Mouse (Mus musculus) hindbrain, embryonic 10.5 days (tissue): ENCODE data around the gene Rnase11. TPM values are rescaled to one million over a fixed set of nuclear protein-coding genes. Genes with fewer than 3 reads are reported as not detected.
"Not testable (repeated sequence)": the region's sequence is repeated elsewhere in the genome, so short reads cannot be mapped to it uniquely, and the experiment has no call there.

Experiments
- DNase-seq: peaks from one replicate; pipeline ENCODE4 v3.0.0-alpha.2; 2017; ENCODE audit warnings: low spot score
- H3K27ac ChIP-seq: fragments of 300-500 bp; sonication (generic); 2 replicates; pipeline ENCODE4 v1.5.1; 2016; ENCODE audit warnings: mild to moderate bottlenecking, moderate library complexity
- H3K27me3 ChIP-seq: fragments of 300-500 bp; sonication (generic); 2 replicates; pipeline ENCODE4 v1.6.1; 2016; ENCODE audit warnings: mild to moderate bottlenecking; ENCODE audit not compliant: poor library complexity, insufficient read depth, severe bottlenecking
- H3K36me3 ChIP-seq: fragments of 300-500 bp; sonication (generic); 2 replicates; pipeline ENCODE4 v1.6.1; 2016; ENCODE audit warnings: mild to moderate bottlenecking, moderate library complexity
- H3K4me1 ChIP-seq: fragments of 300-500 bp; sonication (generic); replicated peaks from 2 replicates; pipeline ENCODE4 v1.6.1; 2016; ENCODE audit warnings: mild to moderate bottlenecking
- H3K4me3 ChIP-seq: fragments of 300-500 bp; sonication (generic); 2 replicates; pipeline ENCODE4 v1.5.1; 2016; ENCODE audit warnings: mild to moderate bottlenecking, moderate library complexity
- H3K9me3 ChIP-seq: fragments of 300-500 bp; sonication (generic); 2 replicates; pipeline ENCODE4 v1.6.1; 2016; ENCODE audit warnings: mild to moderate bottlenecking, moderate library complexity
- WGBS: fragments of 180-500 bp; shearing (Covaris S2); methylation state at CpG from one replicate; pipeline ENCODE4 v1.1.7; 2016; 5-methylcytosine and 5-hydroxymethylcytosine counted together
- polyA plus RNA-seq: library from polyadenylated mRNA; unstranded; fragments of >200 nt; fragmentation: Nextera tagmentation; extraction: Ambion mirVana; gene quantifications from 2 replicates; pipeline ENCODE4 v1.2.1, GENCODE M21; 2016

Rnase11 gene
- polyA plus RNA-seq = not detected in 2 replicates

DNA sequence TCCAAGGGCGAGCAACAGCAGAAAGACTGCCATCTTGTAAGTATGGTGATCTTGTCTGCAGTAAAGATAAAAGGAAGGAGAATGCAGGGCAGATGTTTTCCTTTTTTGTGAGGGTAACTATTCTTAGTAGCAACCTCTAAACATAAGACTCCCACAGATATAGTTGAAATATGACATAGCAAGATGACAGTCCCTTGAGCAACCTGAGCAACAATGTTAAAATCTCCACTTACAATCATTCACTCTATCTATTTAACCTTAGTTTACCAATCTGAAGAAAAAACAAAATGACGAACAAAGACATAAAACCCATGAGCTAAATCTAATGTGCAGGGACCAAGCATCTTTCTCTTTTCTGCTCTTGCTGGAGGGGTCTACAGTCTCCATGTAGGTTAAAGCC lies at the start of gene Rnase11:
TSS of gene Rnase11 (minus strand) at position 101 of the 400 bp plus-strand sequence.
- WGBS = 80% methylated on average over 2 of the region's 2 CpGs
- no peak for DNase-seq
- peaks cover 15% of the 10 kb centered on the region for H3K4me1 ChIP-seq
- no peaks in the 10 kb centered on the region for H3K9me3 ChIP-seq
- no peak within 1 kb of the TSS for H3K27ac ChIP-seq
- H3K27me3 ChIP-seq = no peaks in the 10 kb centered on the region
- no peaks in the 10 kb centered on the region for H3K36me3 ChIP-seq
- no peak within 1 kb of the TSS for H3K4me3 ChIP-seq

DNA sequence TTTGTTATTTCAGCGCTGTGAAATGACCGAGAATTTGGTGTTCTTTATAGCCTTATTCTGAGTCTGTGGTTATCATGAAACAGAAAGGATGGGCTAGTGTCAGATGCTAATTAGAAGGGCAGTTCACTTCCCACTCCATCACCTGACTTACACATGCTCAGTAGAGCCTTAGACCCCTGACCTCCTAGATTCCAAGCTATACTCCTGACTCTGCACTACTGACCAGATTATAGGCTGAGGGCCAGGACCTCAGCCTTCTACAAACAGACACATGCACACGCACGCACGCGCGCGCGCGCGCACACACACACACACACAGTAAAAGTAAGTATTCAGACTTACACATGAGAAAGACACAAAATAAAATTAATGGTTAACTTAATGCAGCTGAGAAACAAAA lies 49.0 kb upstream of the Rnase11 start:
- H3K27me3 ChIP-seq = no peaks in the 10 kb centered on the region
- 93% methylated on average over 11 of the region's 11 CpGs for WGBS
- no peak overlapping the region for H3K27ac ChIP-seq
- DNase-seq = no peak
- H3K4me3 ChIP-seq = no peak overlapping the region
- no peaks in the 10 kb centered on the region for H3K9me3 ChIP-seq
- H3K4me1 ChIP-seq = no peaks in the 10 kb centered on the region
- H3K36me3 ChIP-seq = no peaks in the 10 kb centered on the region

DNA sequence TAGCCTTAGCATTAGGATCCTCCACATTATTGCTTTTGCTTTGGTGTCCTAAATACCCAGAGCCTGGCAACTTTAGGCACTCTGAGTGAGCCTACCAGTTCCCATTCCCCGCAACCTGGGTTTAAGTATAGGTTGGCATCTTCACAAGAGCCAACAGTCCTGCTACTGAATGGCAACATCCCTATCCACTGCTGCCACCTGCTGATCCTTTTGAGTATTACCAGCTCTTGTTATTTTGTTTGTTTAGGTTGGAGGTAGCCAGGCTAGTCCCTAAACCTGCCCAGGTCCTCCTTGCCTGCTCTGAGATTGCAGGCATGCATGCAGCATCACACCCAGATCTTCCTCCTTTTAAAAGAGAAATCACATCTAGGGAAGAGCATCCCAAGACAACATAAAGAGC lies 48.3 kb upstream of the Rnase11 start:
- H3K4me1 ChIP-seq, H3K4me3 ChIP-seq, H3K27ac ChIP-seq, H3K27me3 ChIP-seq, H3K36me3 ChIP-seq, H3K9me3 ChIP-seq: not testable (repeated sequence)
- DNase-seq = peak; percentile 31
- 41% methylated on average over 1 of the region's 1 CpGs for WGBS

DNA sequence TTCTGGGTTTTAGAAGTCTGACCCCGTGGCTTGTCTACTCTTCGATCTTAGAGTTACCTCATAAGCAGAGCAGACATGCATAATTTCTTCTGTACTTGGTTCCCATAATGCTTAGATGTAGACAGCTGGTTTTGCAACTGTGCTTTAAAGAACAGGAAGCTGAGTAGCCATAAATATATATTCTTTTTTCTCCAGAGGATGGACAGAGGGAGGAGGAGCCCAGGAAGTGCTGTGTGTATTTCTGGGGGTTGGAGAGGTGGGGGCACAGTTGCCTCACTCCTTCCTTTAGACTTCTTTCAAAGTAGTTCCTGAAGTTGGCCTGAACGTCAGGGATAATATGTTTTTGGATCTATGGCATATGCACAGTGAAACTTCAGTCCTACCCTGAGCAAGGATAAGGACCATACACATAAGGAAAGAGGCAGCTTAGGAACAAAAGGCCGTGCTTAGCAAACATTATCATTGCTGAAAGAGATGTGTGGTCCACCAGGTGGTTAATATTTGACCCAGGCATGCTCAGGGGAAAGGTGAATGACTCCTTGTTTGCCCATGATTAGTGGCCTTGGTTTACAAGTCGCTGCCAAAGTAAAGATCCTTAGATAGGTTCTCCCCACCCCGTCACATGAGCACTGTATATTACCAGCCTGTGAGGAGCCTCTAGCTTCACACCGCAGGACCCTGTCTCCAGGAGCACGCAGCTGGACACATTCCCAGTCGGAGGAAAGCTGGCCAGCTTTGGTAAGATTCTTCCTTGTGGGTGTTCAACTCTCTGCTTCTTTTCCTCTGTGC lies 46.0 kb upstream of the Rnase11 start:
- peaks cover 5% of the 10 kb centered on the region; the same call in 1 of the 2 replicates for H3K27me3 ChIP-seq
- H3K4me1 ChIP-seq = peaks cover 4% of the 10 kb centered on the region; the same call in 1 of the 2 replicates
- WGBS = 78% methylated on average over 9 of the region's 9 CpGs
- H3K27ac ChIP-seq = no peak overlapping the region
- H3K4me3 ChIP-seq = no peak overlapping the region
- DNase-seq = no peak
- no peaks in the 10 kb centered on the region for H3K36me3 ChIP-seq
- no peaks in the 10 kb centered on the region for H3K9me3 ChIP-seq

DNA sequence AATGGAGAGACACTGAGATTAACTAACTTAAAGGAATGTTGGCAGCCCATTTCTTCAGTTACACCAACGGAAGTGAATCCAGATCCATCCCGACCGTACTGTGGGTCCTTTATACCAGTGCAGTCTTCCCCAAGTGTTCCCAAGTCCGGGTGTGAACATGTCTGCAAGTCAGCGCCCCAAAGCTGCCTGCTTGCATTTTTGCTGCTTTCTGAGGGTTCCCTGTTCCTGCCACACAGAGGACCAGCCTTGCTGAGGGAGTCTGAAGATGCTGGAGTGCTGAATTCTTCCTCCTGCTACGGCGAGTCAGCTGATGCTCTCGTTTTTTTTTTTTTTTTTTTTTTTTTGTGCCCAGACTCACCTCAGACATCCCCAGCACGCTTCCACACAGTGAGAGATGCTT lies 45.0 kb upstream of the Rnase11 start:
- Histone ChIP-seq H3K27ac (no peak overlapping the region), H3K9me3 (no peaks in the 10 kb centered on the region), H3K27me3 (peaks cover 5% of the 10 kb centered on the region; the same call in 1 of the 2 replicates), H3K36me3 (no peaks in the 10 kb centered on the region), H3K4me1 (peaks cover 4% of the 10 kb centered on the region; the same call in 1 of the 2 replicates), H3K4me3 (no peak overlapping the region)
- DNase-seq = no peak
- WGBS = 66% methylated on average over 9 of the region's 9 CpGs

DNA sequence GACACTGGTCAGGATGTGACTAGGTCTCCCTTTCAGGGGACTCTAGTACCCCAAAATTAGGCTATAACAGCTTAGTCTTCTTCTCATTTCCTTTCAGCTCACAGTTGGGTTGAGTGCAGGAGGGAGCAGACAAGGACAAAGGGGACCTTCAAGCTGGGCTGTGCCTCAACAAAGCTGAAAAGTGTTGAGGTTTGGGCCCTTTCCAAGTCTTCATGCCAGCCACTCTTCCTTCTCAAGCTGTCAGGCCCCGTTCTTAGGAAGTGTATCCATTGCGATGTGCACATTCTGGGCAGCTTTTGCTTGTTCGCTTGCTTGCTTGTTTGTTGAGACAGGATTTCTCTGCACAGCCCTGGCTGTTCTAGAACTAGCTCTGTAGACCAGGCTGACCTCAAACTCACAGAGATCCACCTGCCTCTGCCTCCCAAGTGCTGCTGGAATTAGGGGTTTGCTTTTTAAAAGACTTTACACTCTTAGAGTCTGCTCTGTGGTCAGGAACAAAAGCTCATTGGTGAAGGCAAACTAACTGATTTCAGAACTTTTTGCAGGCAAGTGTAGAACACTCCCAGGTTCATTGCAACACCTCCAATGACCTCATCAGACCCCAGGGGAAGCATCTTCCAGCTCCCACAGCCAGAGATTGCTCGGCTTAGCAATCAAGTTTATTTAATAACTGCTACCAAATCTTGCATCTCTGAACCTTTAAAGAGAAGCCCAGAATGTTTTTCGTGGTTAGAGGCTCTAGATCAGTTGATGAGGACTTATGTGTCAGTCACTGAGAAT lies 44.3 kb upstream of the Rnase11 start:
- WGBS = 87% methylated on average over 5 of the region's 5 CpGs
- Histone ChIP-seq H3K4me1 (peaks cover 4% of the 10 kb centered on the region; the same call in 1 of the 2 replicates), H3K9me3 (no peaks in the 10 kb centered on the region), H3K36me3 (no peaks in the 10 kb centered on the region), H3K4me3 (no peak overlapping the region), H3K27ac (no peak overlapping the region), H3K27me3 (peaks cover 5% of the 10 kb centered on the region; the same call in 1 of the 2 replicates)
- DNase-seq = no peak

DNA sequence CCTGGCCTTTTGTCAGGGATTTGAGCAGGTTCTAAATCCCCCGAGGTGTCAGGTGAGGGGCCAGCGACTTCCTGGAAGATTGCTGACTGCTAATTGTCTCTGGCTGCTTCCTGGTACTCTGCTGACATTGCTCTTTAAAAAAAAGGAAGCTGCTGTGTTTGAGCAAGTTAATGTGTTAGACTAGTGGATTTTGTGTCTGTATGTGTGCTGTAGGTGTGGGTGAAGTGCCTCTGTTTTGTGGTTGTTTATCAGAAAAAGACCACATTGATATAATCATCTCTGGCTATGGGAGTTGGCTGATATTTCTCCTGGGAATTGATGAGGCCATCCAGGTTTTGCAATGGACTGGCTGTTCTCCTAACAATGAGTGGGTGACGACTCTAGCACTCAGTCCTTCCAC lies 43.5 kb upstream of the Rnase11 start:
- no peak overlapping the region for H3K4me3 ChIP-seq
- H3K27me3 ChIP-seq = peaks cover 5% of the 10 kb centered on the region; the same call in 1 of the 2 replicates
- H3K36me3 ChIP-seq = no peaks in the 10 kb centered on the region
- no peak overlapping the region for H3K27ac ChIP-seq
- no peak for DNase-seq
- 37% methylated on average over 3 of the region's 3 CpGs for whole genome bisulfite sequencing
- H3K4me1 ChIP-seq = peaks cover 4% of the 10 kb centered on the region; the same call in 1 of the 2 replicates
- no peaks in the 10 kb centered on the region for H3K9me3 ChIP-seq

DNA sequence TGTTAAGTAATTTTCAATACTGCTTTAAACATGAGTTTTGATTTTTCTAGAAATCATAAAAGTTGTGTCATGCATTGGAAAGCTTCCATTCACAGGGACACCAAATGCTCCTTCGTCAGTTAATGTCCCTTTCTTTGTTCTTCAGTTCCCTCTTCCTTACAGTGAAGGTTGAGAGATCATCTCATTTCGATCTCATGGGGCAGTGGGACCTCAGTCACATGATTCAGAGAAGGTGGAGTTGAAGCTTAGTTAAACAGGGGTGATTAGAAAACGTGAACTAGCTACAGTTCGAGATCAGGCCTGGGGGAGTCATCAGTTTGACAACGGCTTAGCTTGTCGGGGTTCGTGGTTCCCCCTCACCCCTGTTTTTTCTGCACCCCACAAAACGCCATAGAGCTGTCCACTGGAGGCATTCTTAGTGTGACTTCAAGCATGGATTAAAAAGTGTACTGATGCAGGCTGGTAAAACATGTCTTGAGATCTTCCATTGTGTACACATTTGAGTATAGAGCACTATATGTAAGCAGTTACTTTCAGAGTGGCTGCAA lies 42.2 kb upstream of the Rnase11 start:
- DNase-seq = no peak
- WGBS = 52% methylated on average over 8 of the region's 8 CpGs
- H3K9me3 ChIP-seq = no peaks in the 10 kb centered on the region
- H3K4me1 ChIP-seq = peaks cover 4% of the 10 kb centered on the region; the same call in 1 of the 2 replicates
- H3K36me3 ChIP-seq = no peaks in the 10 kb centered on the region
- peak overlapping the region; percentile 16; the same call in 1 of the 2 replicates for H3K4me3 ChIP-seq
- no peak overlapping the region for H3K27ac ChIP-seq
- H3K27me3 ChIP-seq = peaks cover 5% of the 10 kb centered on the region; the same call in 1 of the 2 replicates

DNA sequence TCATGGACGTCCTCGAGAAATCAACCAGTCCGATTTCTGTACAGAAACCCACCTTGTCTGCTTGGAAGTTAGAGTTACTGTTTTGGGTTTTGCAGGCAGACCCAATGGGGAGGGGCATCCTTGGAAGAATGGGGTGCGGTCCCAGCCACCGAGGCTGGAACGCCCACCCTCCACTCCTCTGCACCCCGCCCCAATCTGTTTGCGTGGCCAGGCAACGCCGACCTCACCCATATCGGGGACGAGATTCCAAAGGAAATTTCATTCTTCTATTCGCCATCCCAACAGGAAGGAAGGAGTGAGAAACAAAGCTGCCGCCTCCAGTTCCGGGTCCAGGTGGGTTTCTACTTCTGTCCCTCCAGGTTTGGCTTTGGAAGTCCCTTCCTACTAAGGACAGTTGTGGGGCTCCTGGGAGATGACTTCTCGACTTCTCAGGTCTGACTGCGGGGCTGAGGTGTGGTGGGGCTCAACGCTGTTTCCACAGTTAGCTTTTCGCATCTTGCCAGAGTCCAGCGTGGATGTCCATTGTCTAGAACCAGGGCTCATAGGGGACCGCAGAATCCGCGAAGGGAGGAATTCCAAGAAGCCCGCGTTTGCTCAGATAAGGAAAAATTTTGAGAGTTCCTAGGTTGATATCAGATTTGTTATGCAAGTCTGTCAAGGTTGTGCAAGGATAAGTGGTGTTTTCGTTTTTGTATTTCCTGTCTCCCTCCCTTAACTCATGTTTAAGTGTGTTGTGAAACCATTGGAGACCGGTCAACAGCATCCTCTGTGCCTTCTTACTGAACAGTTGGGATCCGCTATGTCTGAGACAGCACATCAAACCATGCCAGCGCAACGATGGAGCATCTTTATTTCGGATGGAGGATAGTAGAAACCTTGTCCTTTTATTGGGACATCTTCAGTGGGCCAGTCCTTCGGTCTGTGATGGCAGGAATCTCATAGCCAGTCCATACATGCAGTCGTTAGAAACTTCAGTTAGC lies 41.2 kb upstream of the Rnase11 start, which contains the start of the genes Rnase4 and Ang:
TSS of gene Rnase4 (plus strand) at position 157 of the 980 bp plus-strand sequence.
TSS of gene Ang (plus strand) at position 230 of the 980 bp plus-strand sequence.
- H3K27ac ChIP-seq = peak within 1 kb of the TSS; percentile 89
- H3K36me3 ChIP-seq = no peaks in the 10 kb centered on the region
- 8% methylated on average over 33 of the region's 33 CpGs for WGBS
- H3K9me3 ChIP-seq = no peaks in the 10 kb centered on the region
- peaks cover 4% of the 10 kb centered on the region; the same call in 1 of the 2 replicates for H3K4me1 ChIP-seq
- H3K4me3 ChIP-seq = peak within 1 kb of the TSS; percentile 69
- H3K27me3 ChIP-seq = peaks cover 5% of the 10 kb centered on the region; the same call in 1 of the 2 replicates
- DNase-seq = peak; percentile 62

DNA sequence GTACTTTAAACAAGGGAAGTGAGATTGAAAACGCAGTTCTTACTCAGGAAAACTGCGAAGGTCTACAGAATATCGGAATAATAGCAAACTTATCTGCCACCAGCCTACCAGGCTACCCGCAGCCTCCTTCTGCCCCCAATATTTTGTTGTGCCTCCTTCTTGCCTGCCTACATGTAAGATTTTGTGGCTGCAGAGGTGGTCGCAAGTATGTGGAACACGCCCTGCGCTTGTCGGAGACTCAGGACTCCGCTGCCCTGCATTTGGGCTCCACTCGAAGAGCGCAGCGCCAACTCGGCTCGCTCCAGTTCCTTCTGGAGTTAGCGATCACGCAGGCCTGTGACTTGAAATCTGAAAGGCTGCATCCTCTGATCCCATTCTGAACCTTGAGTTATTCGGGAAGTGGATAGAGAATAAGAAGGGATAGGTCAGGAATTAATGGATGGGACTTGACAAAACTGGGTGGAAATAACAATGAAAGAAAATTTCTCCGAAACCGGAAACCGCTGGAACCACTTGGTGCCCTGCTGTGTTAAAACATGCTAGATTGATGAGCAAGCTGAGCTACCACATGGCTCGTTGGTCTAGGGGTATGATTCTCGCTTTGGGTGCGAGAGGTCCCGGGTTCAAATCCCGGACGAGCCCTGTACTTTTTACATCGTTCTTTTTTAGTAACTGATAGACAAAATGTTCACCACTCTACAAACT lies 40.3 kb upstream of the Rnase11 start:
- Histone ChIP-seq H3K27ac (peak overlapping the region; percentile 89), H3K27me3 (peaks cover 5% of the 10 kb centered on the region; the same call in 1 of the 2 replicates), H3K36me3 (no peaks in the 10 kb centered on the region), H3K4me1 (peaks cover 4% of the 10 kb centered on the region; the same call in 1 of the 2 replicates), H3K9me3 (no peaks in the 10 kb centered on the region), H3K4me3 (peak overlapping the region; percentile 69)
- under 1% methylated on average over 27 of the region's 27 CpGs for WGBS
- DNase-seq = peak; percentile 87

DNA sequence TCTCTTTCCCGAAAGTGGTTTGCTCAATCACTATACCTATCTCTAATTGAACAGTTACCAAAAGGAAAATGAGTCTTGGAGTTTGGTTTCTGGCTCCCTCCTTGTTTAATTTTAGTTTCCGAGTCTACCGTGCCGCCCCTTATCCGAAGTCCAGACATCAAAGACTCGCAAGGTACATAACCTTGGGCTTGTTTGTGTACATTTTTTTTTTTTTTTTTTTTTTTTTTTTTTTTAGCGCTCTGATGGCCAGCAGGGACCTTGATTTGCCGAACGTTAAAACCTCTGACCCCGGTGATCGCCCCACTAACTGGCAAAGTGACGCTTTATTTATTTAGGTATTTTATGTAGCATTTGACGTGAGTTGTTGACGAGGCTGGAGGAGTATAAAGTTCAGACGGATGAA lies 39.7 kb upstream of the Rnase11 start:
- H3K9me3 ChIP-seq = no peaks in the 10 kb centered on the region
- H3K27ac ChIP-seq = peak overlapping the region; percentile 89
- under 1% methylated on average over 15 of the region's 15 CpGs for WGBS
- H3K27me3 ChIP-seq = peaks cover 10% of the 10 kb centered on the region
- H3K36me3 ChIP-seq = no peaks in the 10 kb centered on the region
- DNase-seq = no peak
- peak overlapping the region; percentile 69 for H3K4me3 ChIP-seq
- H3K4me1 ChIP-seq = peaks cover 4% of the 10 kb centered on the region; the same call in 1 of the 2 replicates
